Mouse (Mus musculus): Measurements from ENCODE around the gene Myrip.

DNA sequence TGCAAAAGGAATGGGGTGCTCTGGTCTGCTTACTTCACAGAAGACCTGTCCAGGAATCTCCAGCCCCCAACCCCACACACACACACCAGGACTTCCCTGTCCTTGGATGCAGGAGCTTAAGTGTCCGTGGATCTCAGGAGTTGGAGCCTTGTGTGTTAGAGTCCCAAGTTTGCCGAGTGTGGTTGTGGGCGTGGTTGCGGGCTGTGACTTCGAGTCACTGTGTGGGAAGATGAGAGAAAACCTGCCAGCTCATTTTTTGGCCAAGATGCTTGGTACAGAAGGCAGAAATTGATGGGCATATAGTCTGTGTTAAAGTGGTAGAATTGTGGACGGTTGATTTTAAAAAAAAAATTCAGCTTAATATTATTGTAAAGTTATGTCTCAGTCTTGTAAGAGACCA lies 60.3 kb downstream of the Myrip start:
- TF ChIP-seq CTCF (IDR thresholded peaks at IDR 0.05; ENCODE audit: borderline replicate concordance, extremely low read depth, insufficient read depth, insufficient read length) = no peak
- no peak for TF ChIP-seq POLR2A (IDR thresholded peaks at IDR 0.05; ENCODE audit: borderline replicate concordance, extremely low read depth, insufficient read depth, insufficient read length, poor library complexity, severe bottlenecking)

Data from brain, embryonic 14.5 days (tissue).